ENCODE assay signal across 13 mouse cellular contexts in the genomic region with DNA sequence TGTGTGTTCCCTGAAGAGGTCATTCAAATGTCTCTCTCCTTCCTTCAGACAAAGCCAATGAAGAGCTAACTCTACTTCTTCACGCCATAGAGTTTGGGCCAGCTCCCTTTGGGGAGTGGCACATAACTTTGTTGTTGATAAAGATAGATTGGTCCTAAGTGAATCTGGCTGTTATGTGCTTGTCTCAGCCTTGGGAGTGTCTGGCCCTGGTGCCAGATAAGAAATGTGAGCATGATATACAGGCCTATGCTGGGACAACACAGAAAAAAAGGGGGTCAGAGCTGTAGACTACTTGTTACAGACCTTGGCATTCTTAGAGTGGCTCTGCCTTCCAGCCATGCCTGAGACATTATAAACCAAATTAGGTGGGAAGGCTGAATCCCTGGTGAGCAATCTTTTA. TPM values are rescaled to one million over a fixed set of nuclear protein-coding genes. Genes with fewer than 3 reads are reported as not detected.
A peak's percentile ranks its signal among the peaks of the same experiment; 100 is the strongest.
DNase-seq lines count a peak whose midpoint lies in the region; ATAC-seq and TF ChIP-seq lines count a peak whose summit lies in the region.
"Had no signal": no experiment of that assay in that cellular context is flagged by ENCODE, and none has a peak within 500 bp of the region (broad histone marks: within the 10 kb centered on the region; RNA-seq: fewer than 3 reads in every experiment).

No protein-coding gene starts in this region.

- TF ChIP-seq CTCF in MEL (IDR thresholded peaks at IDR 0.05 in 2 of 3, conservative IDR thresholded peaks at IDR 0.05 in 1 of 3; ENCODE audit: control insufficient read depth in 1 of 3, insufficient read depth in 1 of 3, low read depth in 2 of 3, low read length in 3 of 3, poor library complexity in 1 of 3, severe bottlenecking in 1 of 3) = no peak

- peak; percentile 56 to 64 for TF ChIP-seq EP300 in MEL (IDR thresholded peaks at IDR 0.05; ENCODE audit: low read depth in 1 of 2, low read length in 2 of 2)

- H3K79me2 ChIP-seq in MEL (ENCODE audit: control insufficient read depth, insufficient read depth, low read length, poor library complexity) = peaks cover 19% of the 10 kb centered on the region

- TF ChIP-seq RAD21 in MEL (IDR thresholded peaks at IDR 0.05; ENCODE audit: low read depth, low read length) = no peak

- no peaks in the 10 kb centered on the region for H3K9me3 ChIP-seq in hindbrain, embryonic 13.5 days
- H3K9me3 ChIP-seq in hindbrain, embryonic 12.5 days (replicated peaks) = no peaks in the 10 kb centered on the region
- H3K9me3 ChIP-seq in MEL (replicated peaks; ENCODE audit: insufficient read depth, low read length) = no peaks in the 10 kb centered on the region
- H3K9me3 ChIP-seq in liver, embryonic 15.5 days (replicated peaks) = no peaks in the 10 kb centered on the region
- H3K9me3 ChIP-seq: megakaryocyte, embryonic 14.5 days had no signal

- no peak overlapping the region for H3K4me2 ChIP-seq in hindbrain, embryonic 13.5 days
- no peak overlapping the region for H3K4me2 ChIP-seq in hindbrain, embryonic 12.5 days (replicated peaks)
- peak overlapping the region; percentile 89 for H3K4me2 ChIP-seq in liver, embryonic 15.5 days

- no peak overlapping the region for H3K9ac ChIP-seq in hindbrain, embryonic 13.5 days
- H3K9ac ChIP-seq in hindbrain, embryonic 12.5 days = no peak overlapping the region
- H3K9ac ChIP-seq in MEL (ENCODE audit: control insufficient read depth, low read depth, low read length, poor library complexity, severe bottlenecking) = peak overlapping the region; percentile 9; the same call in 1 of the 2 replicates
- peak overlapping the region; percentile 90 for H3K9ac ChIP-seq in liver, embryonic 15.5 days

- peak; percentile 69 for DNase-seq in MEL (ENCODE audit: low read depth, low spot score)
- no peak for DNase-seq in layer of hippocampus, postnatal 10 days (ENCODE audit: low spot score in 2 of 2)
- DNase-seq in layer of hippocampus, postnatal 36 days = no peak
- DNase-seq: kidney, adult 9 months; right cerebral cortex, postnatal 4 days; thymus, adult 18-20 months had no signal

- peaks cover 33% of the 10 kb centered on the region for H3K36me3 ChIP-seq in hindbrain, embryonic 13.5 days
- H3K36me3 ChIP-seq in hindbrain, embryonic 12.5 days = peaks cover 22% of the 10 kb centered on the region
- H3K36me3 ChIP-seq in MEL (ENCODE audit: control insufficient read depth in 1 of 2, insufficient read depth in 2 of 2, low read length in 2 of 2) = peaks cover 3 to 19% of the 10 kb centered on the region in 2 experiments; a peak in 3 of 4 replicates
- peaks cover 24% of the 10 kb centered on the region for H3K36me3 ChIP-seq in liver, embryonic 15.5 days (replicated peaks)

- H3K4me3 ChIP-seq in hindbrain, embryonic 13.5 days = no peak overlapping the region
- no peak overlapping the region for H3K4me3 ChIP-seq in hindbrain, embryonic 12.5 days
- peak overlapping the region; percentile 38 to 55 for H3K4me3 ChIP-seq in MEL (ENCODE audit: control insufficient read depth in 1 of 2, insufficient read depth in 1 of 2, low read depth in 2 of 2, low read length in 2 of 2)
- peak overlapping the region; percentile 94 for H3K4me3 ChIP-seq in liver, embryonic 15.5 days (replicated peaks)

- no peaks in the 10 kb centered on the region for H3K27me3 ChIP-seq in hindbrain, embryonic 13.5 days
- no peaks in the 10 kb centered on the region for H3K27me3 ChIP-seq in hindbrain, embryonic 12.5 days
- H3K27me3 ChIP-seq in MEL (ENCODE audit: control insufficient read depth in 1 of 2, insufficient read depth in 2 of 2, low read length in 2 of 2) = no peaks in the 10 kb centered on the region
- no peaks in the 10 kb centered on the region for H3K27me3 ChIP-seq in liver, embryonic 15.5 days
- H3K27me3 ChIP-seq: megakaryocyte, embryonic 14.5 days had no signal

- H3K4me1 ChIP-seq in hindbrain, embryonic 13.5 days (replicated peaks) = peaks cover 37% of the 10 kb centered on the region
- H3K4me1 ChIP-seq in hindbrain, embryonic 12.5 days = peaks cover 29% of the 10 kb centered on the region
- H3K4me1 ChIP-seq in MEL (ENCODE audit: control insufficient read depth in 1 of 2, insufficient read depth in 2 of 2, low read length in 2 of 2) = peaks cover 5 to 26% of the 10 kb centered on the region in 2 experiments
- peaks cover 65% of the 10 kb centered on the region for H3K4me1 ChIP-seq in liver, embryonic 15.5 days (replicated peaks)

- 84% methylated on average over 1 of the region's 1 CpGs for WGBS in hindbrain, embryonic 13.5 days
- WGBS in hindbrain, embryonic 12.5 days = 82% methylated on average over 1 of the region's 1 CpGs
- 13% methylated on average over 1 of the region's 1 CpGs for WGBS in liver, embryonic 15.5 days (ENCODE audit: insufficient replicate concordance)

- TF ChIP-seq POLR2A in MEL (IDR thresholded peaks at IDR 0.05; ENCODE audit: control insufficient read depth in 1 of 2, insufficient read depth in 1 of 2, low read depth in 1 of 2, low read length in 2 of 2, poor library complexity in 1 of 2) = no peak

- peak overlapping the region; percentile 85; the same call in 1 of the 2 replicates for H3K27ac ChIP-seq in hindbrain, embryonic 13.5 days
- no peak overlapping the region for H3K27ac ChIP-seq in hindbrain, embryonic 12.5 days
- H3K27ac ChIP-seq in MEL (ENCODE audit: control insufficient read depth, low read depth, low read length) = peak overlapping the region; percentile 71
- peak overlapping the region; percentile 79 for H3K27ac ChIP-seq in liver, embryonic 15.5 days (replicated peaks)

- no peak for ATAC-seq in hindbrain, embryonic 13.5 days (ENCODE audit: low FRiP score)
- ATAC-seq in hindbrain, embryonic 12.5 days (ENCODE audit: low FRiP score) = no peak
- 0 out of 2 replicates have a peak, but pooled peaks have one; percentile 20 for ATAC-seq in erythroblast, adult 5-6 weeks (replicated peaks; ENCODE audit: low FRiP score, poor library complexity, severe bottlenecking)
- peak; percentile 53 for ATAC-seq in liver, embryonic 15.5 days (ENCODE audit: insufficient read depth)

RNA-seq across cellular contexts. Expression of a gene that starts 14.9 kb away (rescaled TPM):
- polyA plus RNA-seq in hindbrain, embryonic 13.5 days (2015; fragmentation: Nextera tagmentation; extraction: Ambion mirVana) = 148 and 156 TPM in 2 replicates
- 134 and 138 TPM in 2 replicates for polyA plus RNA-seq in hindbrain, embryonic 12.5 days (2016; fragmentation: Nextera tagmentation; extraction: Ambion mirVana)
- total RNA-seq in MEL (2012; rRNA removed) = 34.1 and 40.0 TPM in 2 replicates
- 10 to 100 TPM in 1 of 2 experiments, not detected in 1; 63.8 TPM for polyA plus RNA-seq in MEL (2012; ENCODE audit: insufficient read depth in 1 of 2, insufficient read length in 2 of 2, low read depth in 1 of 2, low replicate concordance in 2 of 2, missing spikeins in 1 of 2)
- 64.6 and 80.7 TPM in 2 replicates for total RNA-seq in erythroblast, adult 5-6 weeks (2015; ENCODE audit: low replicate concordance)
- total RNA-seq in erythroblast, adult 5-6 weeks (2017; ENCODE audit: low replicate concordance) = 104 and 150 TPM in 2 replicates
- 36.1 and 39.1 TPM in 2 replicates for polyA plus RNA-seq in liver, embryonic 15.5 days (2015; fragmentation: Nextera tagmentation; extraction: Ambion mirVana)
- total RNA-seq in layer of hippocampus, postnatal 10 days (2021) = 100 to 1,000 TPM; 115 to 140 TPM
- total RNA-seq in layer of hippocampus, postnatal 36 days (2021) = 100 to 1,000 TPM; 203 to 228 TPM

RNA-seq across cellular contexts. Expression of a gene that starts 23.9 kb away (rescaled TPM):
- polyA plus RNA-seq in hindbrain, embryonic 13.5 days (2015; fragmentation: Nextera tagmentation; extraction: Ambion mirVana) = 35.3 and 35.9 TPM in 2 replicates
- polyA plus RNA-seq in hindbrain, embryonic 12.5 days (2016; fragmentation: Nextera tagmentation; extraction: Ambion mirVana) = 45.6 and 52.2 TPM in 2 replicates
- total RNA-seq in MEL (2012; rRNA removed) = 4.4 and 5.6 TPM in 2 replicates
- 10 to 100 TPM in 1 of 2 experiments, not detected in 1; 44.1 TPM for polyA plus RNA-seq in MEL (2012; ENCODE audit: insufficient read depth in 1 of 2, insufficient read length in 2 of 2, low read depth in 1 of 2, low replicate concordance in 2 of 2, missing spikeins in 1 of 2)
- 9.2 and 11.9 TPM in 2 replicates for total RNA-seq in erythroblast, adult 5-6 weeks (2015; ENCODE audit: low replicate concordance)
- 0.77 and 3.5 TPM in 2 replicates for total RNA-seq in erythroblast, adult 5-6 weeks (2017; ENCODE audit: low replicate concordance)
- polyA plus RNA-seq in liver, embryonic 15.5 days (2015; fragmentation: Nextera tagmentation; extraction: Ambion mirVana) = 6.2 and 6.7 TPM in 2 replicates
- 10 to 100 TPM; 84.1 to 92.5 TPM for total RNA-seq in layer of hippocampus, postnatal 10 days (2021)
- total RNA-seq in layer of hippocampus, postnatal 36 days (2021) = 10 to 100 TPM; 48.8 to 49.4 TPM

RNA-seq across cellular contexts. Expression of a gene that starts 38.1 kb away (rescaled TPM):
- polyA plus RNA-seq in hindbrain, embryonic 13.5 days (2015; fragmentation: Nextera tagmentation; extraction: Ambion mirVana) = 0.62 and 0.83 TPM in 2 replicates
- 0.39 and 0.72 TPM in 2 replicates for polyA plus RNA-seq in hindbrain, embryonic 12.5 days (2016; fragmentation: Nextera tagmentation; extraction: Ambion mirVana)
- 0.04 TPM in 1 of 2 replicates, not detected in the other for total RNA-seq in MEL (2012; rRNA removed)
- polyA plus RNA-seq in MEL (2012; ENCODE audit: insufficient read depth in 1 of 2, insufficient read length in 2 of 2, low read depth in 1 of 2, low replicate concordance in 2 of 2, missing spikeins in 1 of 2) = under 1 TPM in 1 of 2 experiments, not detected in 1; 0.04 TPM
- 5.0 and 9.2 TPM in 2 replicates for total RNA-seq in erythroblast, adult 5-6 weeks (2015; ENCODE audit: low replicate concordance)
- 4.6 and 5.2 TPM in 2 replicates for total RNA-seq in erythroblast, adult 5-6 weeks (2017; ENCODE audit: low replicate concordance)
- polyA plus RNA-seq in liver, embryonic 15.5 days (2015; fragmentation: Nextera tagmentation; extraction: Ambion mirVana) = 2.4 and 4.0 TPM in 2 replicates
- total RNA-seq in layer of hippocampus, postnatal 10 days (2021) = 1 to 10 TPM; 3.2 to 3.6 TPM
- total RNA-seq in layer of hippocampus, postnatal 36 days (2021) = 1 to 10 TPM; 2.8 to 3.6 TPM

RNA-seq across cellular contexts. Expression of a gene that starts 44.3 kb away (rescaled TPM):
- polyA plus RNA-seq in hindbrain, embryonic 13.5 days (2015; fragmentation: Nextera tagmentation; extraction: Ambion mirVana) = 109 TPM in 2 replicates
- 131 TPM in 2 replicates for polyA plus RNA-seq in hindbrain, embryonic 12.5 days (2016; fragmentation: Nextera tagmentation; extraction: Ambion mirVana)
- total RNA-seq in MEL (2012; rRNA removed) = 80.3 and 101 TPM in 2 replicates
- polyA plus RNA-seq in MEL (2012; ENCODE audit: insufficient read depth in 1 of 2, insufficient read length in 2 of 2, low read depth in 1 of 2, low replicate concordance in 2 of 2, missing spikeins in 1 of 2) = 100 to 1,000 TPM in 1 of 2 experiments, 10 to 100 TPM in 1; 77.9 to 127 TPM
- 13.1 and 25.3 TPM in 2 replicates for total RNA-seq in erythroblast, adult 5-6 weeks (2015; ENCODE audit: low replicate concordance)
- 31.6 and 51.6 TPM in 2 replicates for total RNA-seq in erythroblast, adult 5-6 weeks (2017; ENCODE audit: low replicate concordance)
- polyA plus RNA-seq in liver, embryonic 15.5 days (2015; fragmentation: Nextera tagmentation; extraction: Ambion mirVana) = 29.1 and 32.3 TPM in 2 replicates
- total RNA-seq in layer of hippocampus, postnatal 10 days (2021) = 100 to 1,000 TPM in 1 of 2 experiments, 10 to 100 TPM in 1; 88.7 to 112 TPM
- total RNA-seq in layer of hippocampus, postnatal 36 days (2021) = 100 to 1,000 TPM in 1 of 2 experiments, 10 to 100 TPM in 1; 89.0 to 107 TPM

RNA-seq across cellular contexts. Expression of a gene that starts 58.7 kb away (rescaled TPM):
- polyA plus RNA-seq in hindbrain, embryonic 13.5 days (2015; fragmentation: Nextera tagmentation; extraction: Ambion mirVana) = 0.12 TPM in 1 of 2 replicates, not detected in the other
- 0.08 TPM in 1 of 2 replicates, not detected in the other for polyA plus RNA-seq in hindbrain, embryonic 12.5 days (2016; fragmentation: Nextera tagmentation; extraction: Ambion mirVana)
- total RNA-seq in MEL (2012; rRNA removed) = 1.8 and 2.5 TPM in 2 replicates
- 1 to 10 TPM in 1 of 2 experiments, not detected in 1; 3.5 TPM for polyA plus RNA-seq in MEL (2012; ENCODE audit: insufficient read depth in 1 of 2, insufficient read length in 2 of 2, low read depth in 1 of 2, low replicate concordance in 2 of 2, missing spikeins in 1 of 2)
- 1.3 TPM in 1 of 2 replicates, not detected in the other for total RNA-seq in erythroblast, adult 5-6 weeks (2015; ENCODE audit: low replicate concordance)
- 0.84 TPM in 1 of 2 replicates, not detected in the other for total RNA-seq in erythroblast, adult 5-6 weeks (2017; ENCODE audit: low replicate concordance)
- 7.2 and 9.2 TPM in 2 replicates for polyA plus RNA-seq in liver, embryonic 15.5 days (2015; fragmentation: Nextera tagmentation; extraction: Ambion mirVana)
- total RNA-seq in layer of hippocampus, postnatal 10 days (2021) = not detected
- total RNA-seq in layer of hippocampus, postnatal 36 days (2021) = not detected
- total RNA-seq: ES-E14 had no signal
- polyA plus RNA-seq: heart, postnatal 0 days had no signal

Comparison
In these comparisons a context has a peak if more than half of its experiments do, and no peak if none do; other contexts are left out.
1. ATAC-seq: peak in erythroblast, adult 5-6 weeks (single experiment) and liver, embryonic 15.5 days (single experiment); none in hindbrain, embryonic 13.5 days (single experiment) and hindbrain, embryonic 12.5 days (single experiment).
2. H3K4me3 ChIP-seq: peak in MEL (2 of 2) and liver, embryonic 15.5 days (single experiment); none in hindbrain, embryonic 13.5 days (single experiment) and hindbrain, embryonic 12.5 days (single experiment).
3. H3K9ac ChIP-seq: peak in MEL (single experiment) and liver, embryonic 15.5 days (single experiment); none in hindbrain, embryonic 13.5 days (single experiment) and hindbrain, embryonic 12.5 days (single experiment).